Mouse (Mus musculus) thymus, adult 2 months (tissue): ENCODE measurements around the gene Gm4559. TPM values are rescaled to one million over a fixed set of nuclear protein-coding genes. Genes with fewer than 3 reads are reported as not detected.
A peak's percentile ranks its signal among the peaks of the same experiment; 100 is the strongest.
"Not testable (repeated sequence)": the region's sequence is repeated elsewhere in the genome, so short reads cannot be mapped to it uniquely, and the experiment has no call there.

Source experiments
- DNase-seq: peaks from one replicate; pipeline ENCODE4 v3.0.0; 2021
- H3K27ac ChIP-seq: fragments of 200-500 bp; 2 replicates; pipeline ENCODE4 v1.5.1; 2012; ENCODE audit warnings: low read length, control low read depth; ENCODE audit not compliant: control insufficient read depth, insufficient read depth
- H3K27me3 ChIP-seq: fragments of 200-500 bp; 2 replicates; pipeline ENCODE4 v1.6.1; 2012; ENCODE audit warnings: mild to moderate bottlenecking, low read length, moderate library complexity, mixed read lengths; ENCODE audit not compliant: control insufficient read depth, insufficient read depth
- H3K36me3 ChIP-seq: fragments of 200-500 bp; 2 replicates; pipeline ENCODE4 v1.6.1; 2012; ENCODE audit warnings: mild to moderate bottlenecking, low read length, moderate library complexity; ENCODE audit not compliant: control insufficient read depth, insufficient read depth
- H3K4me1 ChIP-seq: fragments of 200-500 bp; replicated peaks from 2 replicates; pipeline ENCODE4 v1.6.1; 2012; ENCODE audit warnings: low read length; ENCODE audit not compliant: control insufficient read depth, insufficient read depth
- H3K4me3 ChIP-seq: fragments of 200-500 bp; 2 replicates; pipeline ENCODE4 v1.5.1; 2012; ENCODE audit warnings: mild to moderate bottlenecking, low read length, control low read depth, moderate library complexity; ENCODE audit not compliant: control insufficient read depth, insufficient read depth
- CTCF ChIP-seq: fragments of 200-500 bp; IDR thresholded peaks from 2 replicates; pipeline ENCODE4 v1.5.1; 2012; ENCODE audit warnings: mild to moderate bottlenecking, control low read depth, low read length, moderate library complexity, borderline replicate concordance; ENCODE audit not compliant: control insufficient read depth, poor library complexity, insufficient read depth; ENCODE audit errors: extremely low read depth
- POLR2A ChIP-seq: fragments of 200-500 bp; IDR thresholded peaks from 2 replicates; pipeline ENCODE4 v1.6.1; 2012; ENCODE audit warnings: mild to moderate bottlenecking, low read length, control low read depth, moderate library complexity; ENCODE audit not compliant: control insufficient read depth, poor library complexity, insufficient read depth; ENCODE audit errors: extremely low read depth
- WGBS: fragments of 180-500 bp; shearing (Covaris S2); methylation state at CpG from one replicate; pipeline ENCODE4 v1.1.7; 2018; 5-methylcytosine and 5-hydroxymethylcytosine counted together
- polyA plus RNA-seq: library from polyadenylated mRNA; depleted of rRNA; stranded (reverse); fragments of >200 nt; gene quantifications from 2 replicates; pipeline ENCODE4 v1.2.3, GENCODE M21; 2012; rRNA removed

Gm4559 gene
- polyA plus RNA-seq, 1 experiment = not detected

DNA sequence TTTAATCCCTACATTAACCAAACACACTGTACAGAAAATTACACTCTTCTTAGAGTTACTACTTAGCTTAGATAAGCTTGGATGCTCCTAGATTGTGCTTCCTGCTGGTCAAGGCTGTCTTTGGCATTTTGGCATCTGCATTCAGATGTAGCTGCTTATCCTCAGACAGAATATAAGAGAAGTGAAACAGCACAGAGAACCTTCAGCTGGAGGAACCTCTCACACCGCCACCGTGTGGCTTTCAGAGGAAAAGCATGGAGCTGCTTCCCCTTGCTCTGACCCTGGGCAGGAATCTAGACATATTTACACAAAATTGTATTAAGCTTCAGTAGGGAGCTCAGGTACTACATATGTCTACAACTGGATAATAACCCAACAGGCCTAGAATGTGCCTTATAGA, 18.6 kb downstream of the Gm4559 start:
- 0% methylated on average over 2 of the region's 2 CpGs for WGBS
- no peaks in the 10 kb centered on the region for H3K36me3 ChIP-seq
- H3K4me3 ChIP-seq = no peak overlapping the region
- no peaks in the 10 kb centered on the region for H3K4me1 ChIP-seq
- no peak for TF ChIP-seq POLR2A
- no peak for TF ChIP-seq CTCF
- no peak overlapping the region for H3K27ac ChIP-seq
- no peaks in the 10 kb centered on the region for H3K27me3 ChIP-seq
- DNase-seq = peak; percentile 27

DNA sequence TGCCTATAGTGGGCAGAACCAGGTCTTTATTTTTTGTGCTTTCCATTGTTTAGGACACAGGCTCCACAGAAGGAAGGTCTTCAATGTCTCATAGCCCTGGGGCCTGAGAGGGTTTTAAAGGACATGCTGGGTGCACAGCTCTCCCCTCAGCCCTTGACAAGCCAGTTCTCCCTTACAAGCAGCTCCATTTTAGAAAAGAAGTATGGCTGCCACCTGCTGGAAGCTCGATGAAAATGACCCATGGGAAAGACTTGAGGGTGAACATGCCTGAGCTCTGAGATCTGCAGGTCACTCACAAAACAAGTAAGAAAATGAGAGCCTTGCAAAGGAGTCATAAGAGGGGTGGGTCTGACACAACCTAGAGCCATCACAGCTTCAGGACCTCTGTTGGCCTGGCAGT, 24.3 kb downstream of the Gm4559 start:
- no peak for TF ChIP-seq CTCF
- no peak for TF ChIP-seq POLR2A
- DNase-seq = peak; percentile 10
- H3K4me1 ChIP-seq = no peaks in the 10 kb centered on the region
- no peak overlapping the region for H3K27ac ChIP-seq
- WGBS = 3% methylated on average over 1 of the region's 1 CpGs
- H3K4me3 ChIP-seq = no peak overlapping the region
- H3K27me3 ChIP-seq = no peaks in the 10 kb centered on the region
- H3K36me3 ChIP-seq = no peaks in the 10 kb centered on the region

DNA sequence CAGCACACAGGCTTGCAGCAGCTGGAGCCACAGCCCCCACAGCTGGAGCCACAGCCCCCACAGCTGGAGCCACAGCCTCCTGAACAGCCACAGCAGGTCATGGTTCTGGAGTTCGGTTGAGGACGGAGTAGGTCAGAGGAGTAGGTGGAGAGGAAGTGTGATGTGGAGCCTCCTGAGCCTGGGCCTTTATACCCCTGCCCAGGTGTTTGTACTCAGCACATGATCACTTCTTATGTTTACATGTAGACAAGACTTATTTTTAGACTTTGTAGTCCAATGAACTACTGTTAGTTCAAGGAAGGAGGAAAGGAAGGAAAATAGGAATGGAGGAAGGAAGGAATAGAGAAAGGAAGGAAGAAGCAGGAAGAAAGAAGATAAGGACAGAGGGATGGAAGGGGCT, 33.2 kb downstream of the Gm4559 start, which contains the start of gene Gm40460:
Gene Gm40460 (minus strand): TSS at position 101 of the 400 bp plus-strand sequence.
- 51% methylated on average over 2 of the region's 2 CpGs for WGBS
- Histone ChIP-seq H3K27ac (no peak within 1 kb of the TSS), H3K36me3 (no peaks in the 10 kb centered on the region), H3K27me3 (no peaks in the 10 kb centered on the region), H3K4me3 (no peak within 1 kb of the TSS), H3K4me1 (no peaks in the 10 kb centered on the region)
- DNase-seq = no peak
- TF ChIP-seq CTCF (no peak), POLR2A (no peak)

DNA sequence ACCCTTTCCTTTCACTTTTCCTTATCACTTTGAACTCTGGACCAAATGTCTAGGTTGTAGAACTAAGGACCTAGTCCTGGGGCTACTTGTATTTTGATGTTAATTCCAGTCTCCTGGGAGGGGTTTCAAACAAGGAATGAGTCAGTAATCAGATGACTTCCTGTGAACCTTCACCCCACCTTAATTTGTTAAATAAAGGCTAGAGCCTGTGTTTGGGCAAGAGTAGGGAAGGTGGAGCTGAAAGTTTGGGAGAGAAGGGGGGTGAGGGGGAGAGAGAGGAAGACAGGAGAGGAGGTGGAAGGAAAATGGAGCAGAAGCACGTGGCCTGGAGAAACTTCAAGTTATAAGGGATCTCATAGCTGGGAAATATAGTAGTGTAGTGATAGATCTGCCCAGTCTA, 42.6 kb downstream of the Gm4559 start:
- TF ChIP-seq POLR2A = no peak
- no peak for TF ChIP-seq CTCF
- DNase-seq = no peak
- Histone ChIP-seq H3K27ac (no peak overlapping the region), H3K4me3 (no peak overlapping the region), H3K36me3 (no peaks in the 10 kb centered on the region), H3K27me3 (no peaks in the 10 kb centered on the region), H3K4me1 (no peaks in the 10 kb centered on the region)
- 72% methylated on average over 1 of the region's 1 CpGs for WGBS

DNA sequence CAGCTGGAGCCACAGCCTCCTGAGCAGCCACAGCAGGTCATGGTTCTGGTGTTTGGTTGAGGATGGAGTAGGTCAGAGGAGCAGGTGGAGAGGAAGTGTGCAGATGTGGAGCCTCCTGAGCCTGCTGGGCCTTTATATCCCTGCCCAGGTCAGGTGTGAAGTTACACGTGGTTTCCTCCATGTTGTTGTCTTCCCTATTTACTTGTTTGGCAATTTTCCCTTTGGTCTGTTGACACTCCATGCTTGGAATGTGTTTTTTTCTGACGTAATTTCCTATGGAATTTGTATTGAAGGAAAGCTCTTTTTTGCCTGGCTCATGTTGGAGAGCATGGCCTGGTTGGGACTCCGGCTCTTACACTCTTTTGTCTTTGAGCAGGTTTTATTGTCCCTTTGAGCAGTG, 44.3 kb downstream of the Gm4559 start, which contains the start of gene Krtap5-5:
Gene Krtap5-5 (minus strand): TSS at position 101 of the 400 bp plus-strand sequence.
- WGBS = 64% methylated on average over 3 of the region's 3 CpGs
- H3K4me1 ChIP-seq, DNase-seq, H3K4me3 ChIP-seq, H3K27ac ChIP-seq, H3K27me3 ChIP-seq, H3K36me3 ChIP-seq: not testable (repeated sequence)

DNA sequence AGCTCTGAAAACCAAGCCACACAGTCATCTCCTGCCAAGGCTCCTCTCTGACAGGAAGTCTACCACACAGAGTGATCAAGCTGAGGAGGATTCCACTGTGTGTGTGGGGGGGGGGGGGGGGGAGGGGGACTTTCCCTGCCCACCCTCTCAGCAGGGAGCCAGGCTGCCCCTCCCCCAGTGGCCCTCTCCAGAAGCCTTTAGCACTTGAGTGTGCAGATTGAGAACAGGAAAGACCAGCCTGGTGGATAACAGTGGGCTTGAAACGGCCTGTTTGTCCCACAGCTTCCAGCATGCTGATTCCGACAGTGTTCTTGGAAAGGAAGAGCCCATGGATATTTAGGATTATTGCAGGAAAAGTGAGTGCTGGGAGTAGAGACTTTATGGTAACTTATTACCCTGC, 49.6 kb downstream of the Gm4559 start:
- TF ChIP-seq CTCF = no peak
- TF ChIP-seq POLR2A = no peak
- H3K4me1 ChIP-seq = no peaks in the 10 kb centered on the region
- no peak overlapping the region for H3K27ac ChIP-seq
- H3K27me3 ChIP-seq = no peaks in the 10 kb centered on the region
- no peaks in the 10 kb centered on the region for H3K36me3 ChIP-seq
- no peak for DNase-seq
- no peak overlapping the region for H3K4me3 ChIP-seq
- WGBS = 65% methylated on average over 2 of the region's 2 CpGs

Other genes starting within 250 kb of the Gm4559 start
- 62.6 and 73.5 TPM in 2 replicates for gene Mob2, start 213.3 kb downstream of the Gm4559 start, polyA plus RNA-seq
- gene Dusp8, start 178.5 kb downstream of the Gm4559 start, polyA plus RNA-seq = 0.98 and 4.0 TPM in 2 replicates
- not detected in 2 replicates for gene Gm45618, start 153.6 kb downstream of the Gm4559 start, polyA plus RNA-seq
- not detected in 2 replicates for gene Gm39115, start 138.3 kb downstream of the Gm4559 start, polyA plus RNA-seq
- gene Gm45337, start 129.8 kb downstream of the Gm4559 start, polyA plus RNA-seq = not detected in 2 replicates
- gene Gm29735, start 117.2 kb downstream of the Gm4559 start, polyA plus RNA-seq = not detected in 2 replicates
- not detected in 2 replicates for gene Gm4553, start 108.6 kb downstream of the Gm4559 start, polyA plus RNA-seq
- gene Krtap5-2, start 98.4 kb downstream of the Gm4559 start, polyA plus RNA-seq = not detected in 2 replicates
- gene Gm10153, start 84.0 kb downstream of the Gm4559 start, polyA plus RNA-seq = not detected in 2 replicates
- not detected in 2 replicates for gene Krtap5-3, start 73.0 kb downstream of the Gm4559 start, polyA plus RNA-seq
- not detected in 2 replicates for gene Gm7579, start 62.5 kb downstream of the Gm4559 start, polyA plus RNA-seq
- not detected in 2 replicates for gene Krtap5-5, start 44.4 kb downstream of the Gm4559 start, polyA plus RNA-seq
- gene Gm40460, start 33.3 kb downstream of the Gm4559 start, polyA plus RNA-seq = 0.19 TPM in 1 of 2 replicates, not detected in the other
- not detected in 2 replicates for gene Gm2431, start 16.0 kb downstream of the Gm4559 start, polyA plus RNA-seq
- gene Krtap5-1, start 22.8 kb upstream of the Gm4559 start, polyA plus RNA-seq = not detected in 2 replicates
- gene Krtap5-4, start 29.2 kb upstream of the Gm4559 start, polyA plus RNA-seq = not detected in 2 replicates
- 10.8 and 14.8 TPM in 2 replicates for gene Ifitm10, start 99.4 kb upstream of the Gm4559 start, polyA plus RNA-seq
- 0.23 and 0.31 TPM in 2 replicates for gene Gm49369, start 108.3 kb upstream of the Gm4559 start, polyA plus RNA-seq
- gene Ctsd, start 113.7 kb upstream of the Gm4559 start, polyA plus RNA-seq = 762 and 992 TPM in 2 replicates
- gene Syt8, start 160.5 kb upstream of the Gm4559 start, polyA plus RNA-seq = 2.2 and 5.2 TPM in 2 replicates
- gene Tnni2, start 167.4 kb upstream of the Gm4559 start, polyA plus RNA-seq = 3.2 and 4.3 TPM in 2 replicates
- 507 and 626 TPM in 2 replicates for gene Lsp1, start 186.4 kb upstream of the Gm4559 start, polyA plus RNA-seq
- 1.1 and 2.2 TPM in 2 replicates for gene Tnnt3, start 224.5 kb upstream of the Gm4559 start, polyA plus RNA-seq